Mouse (Mus musculus): ENCODE results near the gene Bub1. TPM values are rescaled to one million over a fixed set of nuclear protein-coding genes. Genes with fewer than 3 reads are reported as not detected.

The Bub1 gene
- 1 to 10 TPM in 1 of 2 experiments, under 1 TPM in 1; 0.48 to 3.7 TPM for polyA plus RNA-seq (2012; fragmentation: generic; extraction: Trizol)

DNA sequence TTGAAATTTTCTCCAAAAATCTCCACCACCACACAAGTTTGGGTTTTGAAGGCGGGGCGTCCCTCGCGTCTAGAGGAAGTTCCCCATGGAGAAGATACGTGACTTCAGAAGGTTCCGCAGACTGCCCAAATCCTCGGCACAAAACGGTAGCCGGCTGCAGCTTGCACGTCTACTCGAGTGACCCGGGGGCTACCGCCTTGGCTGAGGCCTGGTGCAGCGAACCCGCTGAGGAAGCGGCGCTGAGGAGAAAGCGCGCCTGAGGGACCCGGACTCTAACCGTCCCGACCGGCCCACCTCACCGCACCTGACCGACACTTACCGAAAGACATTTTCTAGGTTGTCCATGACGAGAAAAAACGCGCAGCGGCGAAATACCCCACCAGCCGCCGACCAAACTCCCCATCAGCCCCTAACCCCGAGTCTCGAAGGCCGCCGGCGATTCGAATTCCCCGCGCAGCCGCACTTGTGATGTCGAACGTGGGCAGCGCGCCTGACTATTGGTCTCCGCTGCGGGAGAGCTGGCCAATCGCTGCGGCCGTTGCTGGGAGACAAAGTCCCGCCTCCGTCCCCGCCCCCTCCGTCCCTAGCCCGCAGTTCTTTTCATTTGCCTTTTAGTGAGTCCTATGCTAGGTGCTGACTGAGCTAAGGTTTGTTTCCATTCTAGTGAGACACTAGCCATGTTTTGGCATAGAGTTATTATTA is at the start of gene Bub1:
Gene Bub1, minus strand, starts transcription at position 465 of the 702 bp plus-strand sequence.

DNA sequence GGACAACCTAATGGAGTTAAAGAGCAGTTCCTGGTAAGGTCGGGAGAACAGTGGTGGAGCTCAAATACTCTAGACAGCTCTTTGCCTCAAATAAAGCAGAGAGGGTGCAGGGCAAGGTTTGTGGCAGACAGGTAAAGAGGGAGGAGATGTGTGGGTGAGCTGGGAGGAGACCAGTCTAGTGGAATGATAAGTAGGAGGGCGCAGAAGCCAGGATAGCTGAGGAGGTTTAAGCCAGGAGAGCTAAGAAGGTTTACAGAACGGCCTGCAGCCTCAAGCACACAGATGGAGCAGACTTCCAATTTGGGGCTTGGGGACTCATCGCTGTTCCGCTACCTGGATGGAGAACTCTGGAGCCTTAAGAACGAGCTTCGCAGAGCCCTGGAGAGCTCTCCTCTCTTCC is 6.9 kb upstream of the Bub1 start, which contains the start of gene Acoxl:
Gene Acoxl, plus strand, starts transcription at position 301 of the 400 bp plus-strand sequence.

DNA sequence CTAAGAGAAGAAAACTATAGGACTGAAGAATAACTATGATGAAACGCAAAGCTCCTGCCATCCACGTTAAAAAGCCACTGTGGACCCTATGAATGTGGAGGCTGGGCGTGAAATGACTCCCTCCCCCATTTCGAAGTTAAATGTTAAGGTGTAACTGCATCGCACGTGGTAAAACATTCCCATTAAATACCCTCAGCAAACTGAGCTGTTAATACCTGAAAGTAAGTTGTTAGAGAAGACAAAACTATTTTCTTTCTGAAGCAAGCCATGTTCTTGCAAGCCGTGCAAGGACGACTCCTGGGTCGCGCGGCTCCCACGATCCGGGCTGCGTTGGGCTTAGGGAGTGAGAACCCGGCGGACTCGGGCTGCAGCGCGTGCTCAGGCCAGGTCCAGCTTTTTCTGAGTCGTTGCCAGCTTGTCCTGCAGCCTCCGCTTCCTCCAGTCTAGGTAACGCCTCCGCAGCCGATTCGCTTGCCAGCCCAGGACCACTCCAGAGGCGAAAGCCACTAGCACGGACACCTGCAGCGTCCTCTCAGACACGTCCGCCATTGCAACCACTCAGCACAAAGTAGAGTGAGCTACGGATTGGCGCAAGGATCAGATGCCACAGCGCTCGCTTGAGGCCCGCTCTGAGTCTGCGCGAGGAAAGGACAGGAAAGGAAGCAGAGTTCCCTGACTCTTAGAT is 39.6 kb downstream of the Bub1 start, which contains the start of gene Mtln:
Gene Mtln, minus strand, starts transcription at position 570 of the 685 bp plus-strand sequence.

DNA sequence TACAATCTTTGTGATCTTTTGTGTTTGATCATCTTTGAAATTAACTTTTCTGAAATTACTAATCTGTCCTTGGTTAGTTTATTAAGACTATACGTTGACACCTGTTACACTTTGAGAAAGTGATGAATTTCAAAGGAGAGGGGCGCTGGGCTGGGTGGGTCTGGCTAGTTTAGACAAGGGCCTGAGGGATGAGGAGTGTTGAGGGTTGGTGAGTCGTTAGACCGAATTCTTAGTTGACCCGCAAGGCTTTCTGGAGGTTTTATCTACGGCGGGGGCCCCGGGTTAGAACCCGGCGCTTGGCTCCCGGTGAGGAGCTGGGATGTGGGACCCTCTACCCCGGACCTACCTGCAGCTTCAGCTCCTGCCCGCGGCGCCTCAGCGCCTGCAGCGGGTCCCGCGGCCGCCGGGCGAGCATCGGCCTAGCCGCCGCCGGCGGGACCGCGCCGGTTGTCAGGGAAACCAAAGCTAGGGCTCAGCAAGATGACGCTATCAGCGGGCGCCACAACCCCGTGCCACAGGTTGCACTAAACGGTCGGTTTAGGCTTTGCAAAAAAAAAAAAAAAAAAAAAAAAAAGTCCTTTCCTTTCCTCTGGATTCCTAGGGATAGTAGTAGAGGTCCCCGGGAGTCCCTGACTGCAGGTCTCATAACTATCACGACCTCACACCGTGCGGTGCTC is 43.1 kb downstream of the Bub1 start, which contains the start of gene Nphp1:
Gene Nphp1, minus strand, starts transcription at position 458 of the 677 bp plus-strand sequence.

Other genes starting within 250 kb of the Bub1 start
- under 1 TPM; 0.04 to 0.71 TPM for gene Zfp661, start 244.8 kb downstream of the Bub1 start, polyA plus RNA-seq (2012; fragmentation: generic; extraction: Trizol)
- gene Mrps5, start 244.6 kb downstream of the Bub1 start, polyA plus RNA-seq (2012; fragmentation: generic; extraction: Trizol): 10 to 100 TPM; 28.7 to 30.0 TPM
- not detected for gene Mal, start 175.2 kb downstream of the Bub1 start, polyA plus RNA-seq (2012; fragmentation: generic; extraction: Trizol)
- gene Mall, start 101.9 kb downstream of the Bub1 start, polyA plus RNA-seq (2012; fragmentation: generic; extraction: Trizol): not detected
- gene Nphp1, start 43.0 kb downstream of the Bub1 start, polyA plus RNA-seq (2012; fragmentation: generic; extraction: Trizol): 10 to 100 TPM in 1 of 2 experiments, 1 to 10 TPM in 1; 3.9 to 19.6 TPM
- 10 to 100 TPM; 16.4 to 22.2 TPM for gene Mtln, start 39.4 kb downstream of the Bub1 start, polyA plus RNA-seq (2012; fragmentation: generic; extraction: Trizol)
- gene Acoxl, start 7.0 kb upstream of the Bub1 start, polyA plus RNA-seq (2012; fragmentation: generic; extraction: Trizol): under 1 TPM in 1 of 2 experiments, not detected in 1; 0.06 TPM